Mouse (Mus musculus) kidney, adult 2 months (tissue): ENCODE data around the gene Adap2.

Experiments
- CTCF ChIP-seq: fragments of 200-500 bp; conservative IDR thresholded peaks from 2 replicates; pipeline ENCODE4 v1.5.1; 2011; ENCODE audit warnings: low read depth, mild to moderate bottlenecking, control low read depth, low read length, moderate library complexity, mixed read lengths; ENCODE audit not compliant: insufficient read depth, insufficient read length
- POLR2A ChIP-seq: fragments of 200-500 bp; IDR thresholded peaks from one replicate; pipeline ENCODE4 v1.6.1; 2011; ENCODE audit warnings: low read depth, low read length, control low read depth

DNA sequence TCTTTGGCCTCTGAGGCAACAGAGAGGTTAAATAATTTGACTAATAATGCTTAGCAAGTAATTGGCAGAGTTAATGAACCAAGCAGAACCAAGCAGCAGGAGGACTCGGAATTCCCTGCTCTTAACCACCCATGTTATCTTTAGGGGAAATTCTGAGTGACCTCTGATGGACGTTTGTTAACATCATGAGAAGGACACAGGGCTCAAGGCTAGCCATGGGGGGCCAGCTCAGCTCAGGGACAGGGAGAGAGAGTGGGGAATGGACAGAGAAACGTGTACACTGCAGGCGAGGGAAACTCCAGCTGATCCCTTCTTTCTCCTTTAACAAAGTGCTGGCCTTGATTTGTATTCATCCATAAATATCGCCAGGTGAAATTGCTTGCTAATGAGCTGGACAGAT is 51.0 kb downstream of the Adap2 start:
- TF ChIP-seq CTCF (no peak), POLR2A (no peak)
